Mouse (Mus musculus): ENCODE measurements around the gene Smim12.
A peak's percentile ranks its signal among the peaks of the same experiment; 100 is the strongest.

Smim12 gene

DNA sequence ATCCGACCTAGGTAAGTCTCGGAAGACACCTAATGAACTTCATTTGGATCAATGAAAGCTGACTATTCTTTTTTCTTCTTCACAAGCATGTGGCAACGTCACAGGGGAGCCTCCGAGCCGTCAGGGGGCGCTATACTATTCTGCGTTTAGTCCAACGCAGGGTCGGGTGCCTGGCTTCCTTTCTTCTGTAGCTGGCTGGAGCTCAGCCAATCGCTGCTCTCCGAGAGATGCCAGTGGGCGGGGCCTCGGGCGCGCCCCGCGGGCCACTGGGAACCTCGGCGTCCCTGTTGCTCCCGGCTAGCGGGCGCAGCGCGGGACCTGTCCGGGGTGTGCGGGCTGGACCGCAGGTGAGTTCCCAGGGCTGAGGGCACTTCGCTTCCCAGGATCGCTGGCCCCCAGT lies at the start of gene Smim12:
Smim12 (plus strand) TSS at position 233 of the 400 bp plus-strand sequence.
- DNase-seq (ENCODE audit: low read depth), result peak; percentile 97

DNA sequence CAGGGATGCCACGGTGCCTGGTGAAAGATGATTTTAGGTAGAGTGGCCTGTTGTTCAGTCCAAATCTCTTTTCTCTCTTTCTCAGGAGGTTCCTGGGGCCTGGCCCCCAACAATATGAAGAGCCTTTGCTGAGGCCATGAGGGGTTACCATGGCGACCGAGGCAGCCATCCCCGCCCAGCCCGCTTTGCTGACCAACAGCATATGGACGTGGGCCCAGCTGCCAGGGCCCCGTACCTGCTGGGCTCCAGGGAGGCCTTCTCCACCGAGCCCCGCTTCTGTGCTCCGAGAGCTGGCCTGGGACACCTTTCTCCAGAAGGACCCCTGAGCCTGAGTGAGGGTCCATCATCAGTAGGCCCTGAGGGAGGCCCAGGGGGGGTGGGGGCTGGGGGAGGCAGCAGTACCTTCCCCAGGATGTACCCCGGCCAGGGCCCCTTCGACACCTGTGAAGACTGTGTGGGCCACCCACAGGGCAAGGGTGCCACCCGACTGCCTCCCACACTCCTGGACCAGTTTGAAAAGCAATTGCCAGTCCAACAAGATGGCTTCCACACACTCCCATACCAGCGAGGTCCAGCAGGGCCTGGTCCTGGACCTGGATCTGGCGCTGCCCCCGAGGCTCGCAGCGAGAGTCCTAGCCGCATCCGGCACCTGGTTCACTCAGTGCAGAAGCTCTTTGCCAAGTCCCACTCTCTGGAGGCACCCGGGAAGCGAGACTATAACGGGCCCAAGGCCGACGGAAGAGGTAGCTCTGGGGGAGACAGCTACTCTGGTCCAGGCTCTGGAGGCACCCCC lies 48.9 kb upstream of the Smim12 start:
- DNase-seq (ENCODE audit: low read depth), result no peak

DNA sequence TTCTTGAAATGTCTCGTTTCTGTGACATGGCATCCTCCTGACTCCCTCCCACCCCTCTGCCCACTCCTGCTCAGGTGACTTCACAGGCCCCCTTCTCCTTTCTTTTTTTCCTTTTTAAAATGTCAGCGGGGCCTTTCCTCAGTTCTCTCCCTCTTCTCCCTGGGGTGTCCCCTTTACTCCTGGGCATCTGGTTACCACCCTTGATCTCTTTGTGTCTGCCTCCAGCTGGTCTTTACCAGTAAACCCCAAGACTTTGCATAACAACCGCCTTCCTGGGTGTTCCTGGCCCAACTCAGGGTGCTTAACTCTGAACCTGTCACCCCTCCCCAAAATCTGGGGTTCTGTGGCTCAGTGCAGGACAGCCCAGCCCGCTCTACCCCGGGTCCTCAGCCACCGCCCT lies 45.0 kb upstream of the Smim12 start:
- no peak for DNase-seq (ENCODE audit: low read depth)

DNA sequence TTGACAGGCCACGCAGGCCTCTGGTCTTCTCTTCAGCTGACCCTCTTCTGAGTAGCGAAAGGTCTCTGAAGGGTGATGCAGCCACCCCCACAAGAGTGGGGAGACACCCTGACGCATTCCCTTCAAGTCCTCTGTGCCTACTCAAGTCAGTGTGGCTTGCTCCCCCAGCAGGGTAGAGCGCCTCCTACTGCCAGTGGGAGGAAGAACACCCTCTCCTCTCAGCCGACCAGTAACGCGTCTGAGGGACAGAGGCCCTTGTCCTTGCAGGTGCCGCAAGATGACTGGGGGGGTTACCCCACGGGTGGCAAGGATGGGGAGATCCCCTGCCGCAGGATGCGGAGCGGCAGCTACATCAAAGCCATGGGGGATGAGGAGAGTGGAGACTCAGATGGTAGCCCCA lies 44.2 kb upstream of the Smim12 start:
- DNase-seq (ENCODE audit: low read depth), result no peak

DNA sequence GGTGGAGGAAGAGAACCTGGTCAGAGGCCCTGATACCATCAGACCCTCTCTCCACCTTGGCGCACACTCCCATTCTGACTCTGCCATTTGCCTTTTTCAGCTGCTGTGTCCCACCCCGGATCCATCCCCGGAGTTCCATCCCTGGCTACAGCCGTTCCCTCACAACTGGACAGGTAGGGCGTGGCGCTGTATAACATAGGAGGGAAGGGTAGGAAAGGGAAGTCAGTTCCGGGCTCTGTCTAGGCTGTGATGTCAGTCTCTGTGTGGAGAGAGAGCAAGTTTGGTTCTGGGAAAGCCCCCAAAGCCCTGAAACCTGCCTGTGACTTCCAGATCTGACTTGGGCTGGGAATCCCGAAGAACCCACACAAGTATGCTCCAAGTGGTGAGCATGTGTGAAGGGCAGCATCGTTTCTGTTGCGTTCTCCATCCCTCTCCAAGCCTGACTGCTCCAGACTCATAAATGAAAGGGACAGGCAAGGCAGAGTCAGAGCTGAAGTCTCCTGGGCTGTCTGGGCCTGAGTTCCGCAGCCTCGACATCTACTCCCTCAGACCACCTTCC lies 43.3 kb upstream of the Smim12 start:
- no peak for DNase-seq (ENCODE audit: low read depth)

DNA sequence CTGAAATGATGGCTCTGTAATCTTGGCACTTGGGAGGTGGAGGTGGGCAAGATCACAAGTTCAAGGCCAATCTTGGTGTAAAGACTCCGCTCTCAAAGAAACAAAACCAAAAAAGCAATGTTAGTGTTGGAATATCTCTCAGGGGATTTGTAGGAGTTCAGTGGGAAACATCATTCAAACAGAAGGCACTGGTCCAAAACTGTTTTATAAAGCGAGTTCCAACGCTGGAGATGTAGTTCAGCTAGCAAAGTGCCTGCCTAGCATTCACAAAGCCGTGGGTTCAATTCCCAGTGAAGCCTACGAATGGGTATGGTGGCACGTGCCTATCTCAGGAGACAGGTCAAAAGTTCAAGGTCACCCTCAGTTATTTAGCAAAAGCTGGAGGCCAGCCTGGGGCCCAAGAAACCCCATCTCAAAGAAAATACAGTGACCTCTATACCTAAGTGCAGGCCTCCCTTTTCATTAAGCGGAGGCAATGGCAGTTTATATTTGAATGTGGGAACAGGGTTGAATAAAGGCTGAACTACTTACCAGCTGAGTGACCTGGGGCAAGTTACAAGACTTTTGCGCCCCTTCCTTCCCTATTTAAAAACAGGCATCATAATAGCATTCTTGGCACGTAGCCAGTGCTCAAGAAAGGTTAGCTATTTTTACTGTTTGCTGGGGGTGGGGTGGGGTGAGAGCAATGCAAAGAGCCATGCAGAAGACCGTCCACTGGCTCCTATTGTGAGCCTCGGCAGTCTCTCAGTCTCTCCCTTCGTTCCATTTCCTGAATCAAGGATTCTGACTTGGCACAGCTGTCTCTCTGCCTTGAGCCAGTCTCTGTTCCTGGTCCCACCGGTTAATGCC lies 42.6 kb upstream of the Smim12 start:
- no peak for DNase-seq (ENCODE audit: low read depth)

DNA sequence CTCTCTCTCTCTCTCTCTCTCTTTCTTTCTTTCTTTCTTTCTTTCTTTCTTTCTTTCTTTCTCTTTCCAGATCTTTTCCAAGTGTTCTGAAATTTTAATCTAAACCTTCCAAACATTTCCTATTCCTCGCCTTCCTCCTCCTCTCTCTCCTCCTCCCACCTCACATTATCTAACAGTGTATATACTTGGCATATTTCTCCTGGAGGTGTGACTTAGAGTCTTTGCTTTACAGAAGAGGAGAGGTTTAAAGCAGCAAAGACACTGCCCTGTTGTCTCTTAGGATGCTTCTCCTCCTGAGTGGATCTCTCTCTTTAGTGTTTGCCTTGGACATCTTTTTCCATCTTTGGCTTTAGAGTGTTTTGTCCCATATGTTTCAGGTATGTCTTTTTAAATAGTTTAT lies 40.5 kb upstream of the Smim12 start:
- DNase-seq (ENCODE audit: low read depth), result no peak

DNA sequence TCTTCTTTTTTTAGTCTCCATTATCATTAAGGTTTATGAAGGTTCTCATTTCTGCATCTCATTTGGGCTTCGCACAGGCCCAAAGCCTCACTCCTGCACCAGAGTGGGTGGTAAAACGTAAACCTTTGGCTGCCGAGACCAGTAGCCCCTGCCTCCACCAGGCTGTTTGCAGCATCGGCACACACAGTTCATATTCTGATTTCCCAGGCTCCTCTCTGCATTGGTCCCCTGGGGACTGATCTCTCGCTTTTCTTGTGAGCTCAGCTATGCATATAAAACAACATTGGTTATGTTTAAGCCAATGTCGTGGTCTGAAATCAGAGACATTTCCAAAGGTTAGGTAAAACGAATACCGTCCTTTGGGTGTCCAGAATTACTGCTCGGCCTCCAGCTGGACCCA lies 32.3 kb upstream of the Smim12 start:
- no peak for DNase-seq (ENCODE audit: low read depth)

DNA sequence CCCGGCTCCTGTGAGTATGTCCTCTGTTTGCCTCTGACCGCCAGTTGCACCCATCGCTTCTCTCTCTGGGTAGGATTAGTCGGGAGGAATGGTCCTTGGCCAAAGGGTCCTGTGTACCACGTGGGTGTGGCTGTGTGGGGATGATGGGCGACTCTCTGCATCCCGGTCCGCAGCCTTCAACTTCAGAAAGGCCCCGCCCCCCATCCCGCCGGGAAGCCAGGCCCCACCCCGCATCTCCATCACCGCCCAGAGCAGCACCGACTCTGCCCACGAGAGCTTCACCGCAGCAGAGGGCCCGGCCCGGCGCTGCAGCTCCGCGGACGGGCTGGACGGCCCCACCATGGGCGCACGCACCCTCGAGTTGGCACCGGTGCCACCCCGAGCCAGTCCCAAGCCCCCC lies 29.1 kb upstream of the Smim12 start:
- no peak for DNase-seq (ENCODE audit: low read depth)

DNA sequence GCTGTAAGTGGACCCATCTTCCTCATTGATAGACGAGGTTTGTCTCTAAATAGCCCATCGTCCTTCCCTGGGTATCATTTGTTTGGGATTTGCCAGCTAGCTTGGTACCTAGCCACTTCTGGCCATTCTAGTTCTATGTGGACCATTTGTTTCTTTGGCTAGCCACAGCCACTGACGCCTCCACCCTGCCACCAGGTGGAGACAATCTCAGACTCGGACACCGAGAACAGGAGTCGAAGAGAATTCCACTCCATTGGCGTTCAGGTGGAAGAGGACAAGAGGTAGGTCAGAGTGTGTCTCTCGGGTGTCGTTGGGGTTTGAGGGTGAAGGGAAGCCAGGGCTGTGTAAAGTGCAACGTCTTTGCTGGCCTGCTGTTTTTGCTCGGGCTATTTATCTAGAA lies 28.5 kb upstream of the Smim12 start:
- no peak for DNase-seq (ENCODE audit: low read depth)

DNA sequence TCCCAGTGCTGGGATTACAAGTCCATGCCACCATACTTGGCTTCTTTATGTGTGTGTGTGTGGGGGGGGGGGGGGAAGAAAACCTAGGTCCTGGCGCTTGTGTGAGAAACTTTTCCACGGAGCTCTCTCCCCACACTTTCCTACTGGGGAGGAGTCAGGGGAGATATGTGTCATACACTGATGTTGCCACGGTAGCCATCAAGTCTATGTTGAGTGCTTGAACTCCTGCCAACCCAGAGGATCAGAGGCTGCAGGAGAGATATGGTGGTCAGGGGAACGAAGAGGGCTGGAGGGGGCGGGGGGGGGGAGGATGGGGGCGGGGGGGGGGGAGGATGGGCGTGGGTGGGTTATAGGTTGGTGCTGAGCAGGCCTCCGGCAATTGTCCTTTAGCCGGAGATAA lies 27.8 kb upstream of the Smim12 start:
- DNase-seq (ENCODE audit: low read depth), result no peak

DNA sequence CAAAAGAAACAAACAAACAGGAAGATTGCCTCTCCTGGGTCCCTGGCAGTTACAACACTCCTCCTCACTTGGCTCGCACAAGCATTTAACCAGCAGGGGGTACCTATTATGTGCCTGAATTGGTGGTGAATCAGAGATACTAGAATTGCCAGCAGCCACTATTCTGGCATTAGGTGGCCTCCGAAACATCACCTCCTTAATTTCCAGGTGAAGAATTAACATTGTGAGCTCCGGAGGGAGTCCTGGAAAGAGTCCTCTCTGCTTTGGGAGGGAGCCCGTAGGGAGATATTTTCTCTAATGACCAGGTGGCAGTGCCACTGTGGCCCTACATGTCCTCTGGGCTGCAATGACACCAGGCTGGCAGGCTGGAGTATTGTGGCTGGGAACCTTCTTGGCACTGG lies 27.3 kb upstream of the Smim12 start:
- no peak for DNase-seq (ENCODE audit: low read depth)

DNA sequence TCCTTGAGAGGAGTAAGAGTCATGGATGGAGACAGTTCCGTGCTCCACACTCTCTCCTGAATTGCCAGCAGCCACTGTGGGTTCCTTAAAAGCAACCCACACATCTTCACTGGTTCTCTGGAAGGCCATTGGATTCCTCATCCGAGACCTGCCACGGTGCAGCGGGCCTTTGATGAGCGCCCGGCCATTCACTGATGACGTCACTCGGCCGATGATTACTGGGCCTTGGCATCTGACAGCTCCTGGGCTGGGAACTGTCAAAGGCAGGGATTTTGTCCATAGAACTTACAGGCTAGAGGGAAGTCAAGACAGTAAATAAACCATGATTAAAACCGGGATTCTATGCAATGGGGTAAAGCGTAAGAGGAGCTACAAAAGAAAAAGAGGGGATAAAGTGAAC lies 26.5 kb upstream of the Smim12 start:
- no peak for DNase-seq (ENCODE audit: low read depth)

DNA sequence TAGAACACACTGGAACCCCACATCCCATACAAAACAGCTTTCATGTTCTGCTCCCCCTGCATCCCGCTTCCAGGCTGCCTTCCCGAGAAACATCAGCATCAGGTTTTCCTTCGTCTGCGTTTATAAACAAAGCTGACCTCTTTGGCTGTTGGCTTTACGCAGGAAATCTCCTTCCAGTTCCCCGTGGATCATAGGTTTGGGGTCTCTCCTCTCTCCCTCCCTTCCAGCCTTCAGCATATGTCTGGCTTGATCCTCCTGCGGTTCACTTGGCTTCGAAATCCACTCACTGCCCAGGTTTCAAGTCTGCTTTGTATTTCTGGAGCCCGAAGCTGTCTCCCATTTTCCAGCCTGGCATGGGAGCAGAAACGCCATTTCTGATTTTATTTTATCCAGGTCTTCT lies 20.3 kb upstream of the Smim12 start:
- DNase-seq (ENCODE audit: low read depth), result no peak

DNA sequence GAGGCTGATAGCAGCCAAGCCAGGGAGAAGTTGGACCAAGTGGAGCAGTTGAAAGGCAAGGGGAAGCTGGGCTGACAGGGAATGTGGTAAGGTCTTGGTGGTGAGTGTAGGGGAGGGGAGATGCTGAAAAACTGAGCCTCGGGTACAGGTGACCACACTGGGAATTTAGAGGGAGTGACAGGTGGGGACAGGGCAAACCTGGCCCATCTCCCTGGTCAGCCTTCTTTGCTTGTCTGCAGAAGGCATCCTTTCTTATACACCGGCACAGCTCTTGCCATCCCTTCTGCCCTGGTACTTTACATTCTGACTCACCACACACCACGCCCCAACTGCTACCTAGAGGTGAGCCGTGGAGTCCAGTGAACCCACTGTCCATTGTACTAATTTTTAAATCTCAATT lies 19.8 kb upstream of the Smim12 start:
- no peak for DNase-seq (ENCODE audit: low read depth)

DNA sequence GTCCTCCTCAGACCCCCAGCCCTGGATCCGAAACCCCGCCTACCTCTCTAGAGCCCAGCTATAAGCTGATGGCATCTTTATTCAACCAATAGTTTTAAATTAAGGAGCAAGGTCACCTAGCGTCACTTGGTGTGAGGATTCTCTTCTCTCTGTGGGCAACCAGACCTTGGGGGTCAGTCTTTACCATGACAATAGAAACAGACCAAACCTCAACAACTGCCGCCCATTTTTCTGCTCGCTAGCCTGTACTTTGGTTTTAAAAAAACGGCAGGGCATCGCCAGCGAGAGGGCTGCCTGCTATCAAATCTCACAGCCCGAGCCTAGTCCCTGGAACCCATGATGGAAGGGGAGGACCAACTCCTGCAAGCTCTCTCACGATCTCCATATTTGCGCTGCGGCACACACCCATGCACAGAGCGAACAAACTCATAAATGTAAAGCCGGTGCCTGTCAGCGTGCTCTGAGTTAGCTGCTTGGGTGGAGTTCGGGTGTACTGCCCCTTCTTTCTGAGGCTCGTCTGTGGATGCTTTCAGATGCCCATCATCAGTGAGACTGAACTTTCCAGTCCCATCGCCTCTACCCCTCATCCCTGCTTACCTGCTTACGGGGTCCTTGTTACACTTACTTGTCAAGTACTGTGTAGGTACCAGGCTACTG lies 19.0 kb upstream of the Smim12 start:
- no peak for DNase-seq (ENCODE audit: low read depth)

DNA sequence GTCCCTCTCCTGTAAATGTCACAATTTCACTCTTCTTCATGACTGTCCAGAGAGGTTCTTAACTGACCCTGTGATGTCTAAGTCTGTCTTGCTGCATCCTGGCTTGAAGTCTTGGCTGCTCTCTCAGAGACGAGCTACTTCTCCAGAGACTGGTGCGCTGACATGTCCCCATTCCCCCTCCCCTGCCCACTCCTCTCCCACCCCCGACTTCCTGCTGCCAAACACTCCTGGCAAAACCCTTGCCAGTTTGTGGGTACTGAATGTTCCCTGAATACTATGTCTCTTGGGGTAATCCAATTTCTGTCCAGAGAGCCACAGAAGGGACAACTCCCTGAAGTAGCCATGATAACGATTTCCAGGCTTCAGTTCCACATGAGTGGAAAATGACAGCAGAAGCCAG lies 17.5 kb upstream of the Smim12 start:
- no peak for DNase-seq (ENCODE audit: low read depth)

DNA sequence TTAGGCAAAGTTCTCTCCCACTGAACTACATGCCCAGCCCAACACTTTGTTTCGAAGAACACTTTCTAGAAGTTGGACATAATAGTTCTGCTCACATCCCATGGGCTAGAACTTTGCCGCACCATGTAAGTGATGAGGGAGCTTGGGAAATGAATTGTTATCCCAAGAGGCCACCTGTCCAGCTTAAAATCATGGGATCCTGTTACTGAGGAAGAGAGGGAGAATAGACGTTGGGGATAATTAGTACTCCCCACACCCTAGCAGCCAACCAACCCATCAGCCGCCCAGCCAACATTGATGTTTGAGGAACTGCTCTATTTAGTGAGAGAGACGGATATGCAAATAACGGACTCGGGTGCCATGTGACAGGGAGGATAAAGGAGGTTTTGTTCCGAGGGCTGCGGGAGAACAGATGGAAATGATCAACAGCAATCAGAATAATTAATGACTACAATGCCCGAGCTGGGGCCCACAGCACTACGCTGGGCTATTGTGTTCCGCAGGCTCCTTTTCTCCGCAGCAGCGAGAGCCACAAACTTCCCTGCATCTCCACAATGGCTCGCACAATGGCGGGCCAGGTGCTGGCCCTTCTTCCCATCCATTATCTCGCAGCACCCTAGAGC lies 16.4 kb upstream of the Smim12 start:
- no peak for DNase-seq (ENCODE audit: low read depth)

DNA sequence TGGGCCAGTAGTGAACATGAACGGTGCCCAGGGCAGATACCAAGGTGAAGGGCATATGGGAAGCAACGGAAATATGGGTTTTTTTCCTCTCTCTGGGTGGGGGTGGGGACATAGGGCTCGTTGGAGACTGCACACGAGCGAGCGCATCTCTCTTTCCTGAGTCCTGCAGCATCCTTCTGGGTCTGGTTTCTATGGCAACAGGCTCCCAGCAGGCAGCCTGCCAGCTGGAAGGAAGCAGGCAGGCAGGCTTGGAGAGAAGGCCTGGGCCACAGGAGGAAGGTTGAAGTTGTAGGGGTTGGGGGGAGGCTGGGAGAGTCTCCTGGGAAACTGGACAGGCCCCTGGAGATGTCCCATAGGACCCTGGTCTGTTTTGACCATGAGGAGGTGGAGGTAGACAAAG lies 11.6 kb upstream of the Smim12 start:
- DNase-seq (ENCODE audit: low read depth), result no peak

DNA sequence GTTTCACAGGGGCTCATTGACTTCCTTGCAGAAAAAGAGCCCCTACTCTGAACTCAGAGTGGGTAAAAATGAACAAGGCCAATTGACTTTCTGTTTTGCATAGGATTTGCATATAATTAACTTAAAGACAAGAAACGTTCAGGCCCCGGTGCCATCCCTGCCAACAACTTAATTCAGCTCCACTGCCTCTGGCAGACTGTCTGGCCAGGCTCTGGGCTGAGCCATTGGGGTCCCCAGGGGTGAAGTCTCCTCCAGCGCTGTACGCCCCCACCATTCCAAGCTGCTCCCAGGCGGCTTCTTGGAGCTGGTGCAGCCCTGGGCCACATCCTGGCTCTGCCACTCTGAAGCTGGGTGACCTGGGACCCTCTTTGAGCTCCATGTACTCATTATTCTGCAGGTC lies 11.0 kb upstream of the Smim12 start:
- DNase-seq (ENCODE audit: low read depth), result no peak

DNA sequence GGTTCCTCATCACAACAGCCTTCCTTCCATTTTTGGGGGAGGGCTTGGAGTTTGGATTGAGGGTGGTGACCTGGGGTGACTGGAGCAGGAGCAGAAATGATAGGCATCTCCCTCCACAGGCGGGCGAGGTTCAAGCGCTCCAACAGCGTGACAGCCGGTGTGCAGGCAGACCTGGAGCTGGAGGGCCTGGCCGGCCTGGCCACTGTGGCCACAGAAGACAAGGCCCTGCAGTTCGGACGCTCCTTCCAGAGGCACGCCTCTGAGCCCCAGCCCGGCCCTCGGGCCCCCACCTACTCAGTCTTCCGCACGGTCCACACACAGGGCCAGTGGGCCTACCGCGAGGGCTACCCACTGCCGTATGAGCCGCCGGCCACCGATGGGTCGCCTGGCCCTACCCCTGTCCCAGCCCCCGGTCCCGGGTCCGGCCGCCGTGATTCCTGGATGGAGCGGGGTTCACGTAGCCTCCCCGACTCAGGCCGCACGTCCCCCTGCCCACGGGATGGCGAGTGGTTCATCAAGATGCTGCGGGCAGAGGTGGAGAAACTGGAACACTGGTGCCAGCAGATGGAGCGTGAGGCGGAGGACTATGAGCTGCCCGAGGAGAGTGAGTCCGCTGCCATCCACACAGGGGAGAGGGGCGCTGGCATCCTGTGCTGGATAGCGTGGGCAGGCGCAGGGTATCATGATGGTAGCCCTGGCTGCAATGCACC lies 10.0 kb upstream of the Smim12 start:
- DNase-seq (ENCODE audit: low read depth), result no peak

Data from c-Kit-positive CD71-negative TER-119-negative erythroid progenitor cells, embryonic 14.5 days (primary cell).